Mouse (Mus musculus): Measurements from ENCODE around the gene Hspb3. TPM values are rescaled to one million over a fixed set of nuclear protein-coding genes. Genes with fewer than 3 reads are reported as not detected.

Hspb3 gene
- not detected for total RNA-seq (2023)

GRCm38 (mm10) chr13:113663151-113663779 lies at the start of gene Hspb3:
Hspb3 (minus strand) TSS chr13:113663676.

GRCm38 (mm10) chr13:113617891-113618823 lies 45.3 kb downstream of the Hspb3 start, which contains the start of gene Snx18:
Snx18 (minus strand) TSS chr13:113618564.

Other genes with a start within 250 kb of the Hspb3 start
- 100 to 1,000 TPM in 1 of 2 experiments, 10 to 100 TPM in 1; 98.2 to 103 TPM for gene Snx18, start 45.1 kb downstream of the Hspb3 start, total RNA-seq (2023)
- gene Arl15, start 130.8 kb upstream of the Hspb3 start, total RNA-seq (2023), result 10 to 100 TPM; 12.0 to 13.9 TPM

Data from neutrophil, adult 59 days (primary cell).